Mouse (Mus musculus): ENCODE data around the gene Il22ra2. TPM values are rescaled to one million over a fixed set of nuclear protein-coding genes. Genes with fewer than 3 reads are reported as not detected.

Gene Il22ra2
- total RNA-seq, 2 experiments from 2014 or later = not detected

Other genes starting within 250 kb of the Il22ra2 start
- gene Ifngr1, start 30.0 kb upstream of the Il22ra2 start, total RNA-seq (2021) = 10 to 100 TPM; 18.7 to 20.1 TPM
- gene Il20ra, start 90.6 kb downstream of the Il22ra2 start, total RNA-seq (2021) = under 1 TPM; 0.15 to 0.20 TPM
- gene Slc35d3, start 229.5 kb downstream of the Il22ra2 start, total RNA-seq (2021) = under 1 TPM; 0.56 to 0.57 TPM